In the genomic region with DNA sequence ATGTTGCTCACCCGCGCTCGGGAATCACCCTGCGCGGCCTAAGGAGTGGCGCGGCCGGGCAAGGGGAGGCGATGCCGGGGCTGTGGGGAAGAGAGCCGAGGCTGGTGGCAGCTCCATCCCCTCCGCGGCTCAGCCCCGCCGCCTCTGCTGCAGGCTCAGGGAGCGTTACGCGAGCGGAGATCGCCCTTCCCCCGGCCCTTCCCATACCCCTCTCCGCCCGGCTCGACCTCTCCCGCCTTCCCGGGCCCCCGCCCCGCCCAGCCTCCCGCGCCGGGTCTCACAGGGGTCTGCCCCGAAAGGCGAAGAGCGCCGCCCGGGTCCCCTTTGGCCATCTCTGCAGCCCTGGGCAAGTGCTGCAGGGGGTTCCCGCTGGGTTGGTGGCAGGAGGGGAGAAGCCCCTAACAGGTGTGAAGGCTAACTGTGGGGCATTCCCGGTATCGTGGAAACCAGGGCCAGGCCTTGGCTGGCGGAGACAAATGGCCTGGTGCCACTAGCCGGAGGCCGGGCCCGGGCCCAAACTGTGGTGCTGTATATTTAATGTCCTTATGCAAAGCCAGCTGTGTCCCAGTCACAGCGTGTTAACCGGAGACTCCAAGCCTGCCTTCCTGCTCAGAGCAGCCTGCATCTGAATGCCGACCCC, we compare ENCODE assay signal across 8 mouse cellular contexts. TPM values are rescaled to one million over a fixed set of nuclear protein-coding genes. Genes with fewer than 3 reads are reported as not detected.
A peak's percentile ranks its signal among the peaks of the same experiment; 100 is the strongest.
DNase-seq lines count a peak whose midpoint lies in the region; ATAC-seq lines count a peak whose summit lies in the region.

TSS of gene Tmem229a (minus strand) at position 352 of the 640 bp plus-strand sequence.

- H3K4me2 ChIP-seq in embryonic facial prominence, embryonic 11.5 days (ENCODE audit: low read depth, low read length): peak within 1 kb of the TSS; percentile 98
- peak within 1 kb of the TSS; percentile 99 for H3K4me2 ChIP-seq in kidney, embryonic 14.5 days (replicated peaks; ENCODE audit: low read depth, low read length)
- H3K4me2 ChIP-seq in limb, embryonic 12.5 days: peak within 1 kb of the TSS; percentile 96
- H3K4me2 ChIP-seq in neural tube, embryonic 12.5 days (replicated peaks): peak within 1 kb of the TSS; percentile 93

- WGBS in embryonic facial prominence, embryonic 11.5 days: 1% methylated on average over 38 of the region's 46 CpGs
- under 1% methylated on average over 44 of the region's 46 CpGs for WGBS in heart, embryonic 10.5 days
- WGBS in kidney, embryonic 14.5 days: 2% methylated on average over 33 of the region's 46 CpGs
- WGBS in limb, embryonic 12.5 days: 1% methylated on average over 35 of the region's 46 CpGs
- WGBS in neural tube, embryonic 12.5 days: under 1% methylated on average over 45 of the region's 46 CpGs

- H3K27me3 ChIP-seq in megakaryocyte, embryonic 14.5 days (replicated peaks): peaks cover 29% of the 10 kb centered on the region
- peaks cover 2% of the 10 kb centered on the region; the same call in 1 of the 2 replicates for H3K27me3 ChIP-seq in embryonic facial prominence, embryonic 11.5 days (ENCODE audit: control insufficient read depth, insufficient read depth, low read length)
- H3K27me3 ChIP-seq in heart, embryonic 10.5 days (ENCODE audit: insufficient read depth, poor library complexity, severe bottlenecking): peaks cover 15% of the 10 kb centered on the region
- no peaks in the 10 kb centered on the region for H3K27me3 ChIP-seq in kidney, embryonic 14.5 days (ENCODE audit: control insufficient read depth, insufficient read depth, low read length)
- peaks cover 24% of the 10 kb centered on the region for H3K27me3 ChIP-seq in limb, embryonic 12.5 days
- H3K27me3 ChIP-seq in neural tube, embryonic 12.5 days (replicated peaks): no peaks in the 10 kb centered on the region

- H3K9me3 ChIP-seq in megakaryocyte, embryonic 14.5 days: peaks cover 8% of the 10 kb centered on the region; the same call in 1 of the 2 replicates
- H3K9me3 ChIP-seq in embryonic facial prominence, embryonic 11.5 days (replicated peaks; ENCODE audit: control insufficient read depth, low read length): no peaks in the 10 kb centered on the region
- H3K9me3 ChIP-seq in heart, embryonic 10.5 days: no peaks in the 10 kb centered on the region
- no peaks in the 10 kb centered on the region for H3K9me3 ChIP-seq in kidney, embryonic 14.5 days (ENCODE audit: control insufficient read depth, low read length)
- H3K9me3 ChIP-seq in limb, embryonic 12.5 days: no peaks in the 10 kb centered on the region
- H3K9me3 ChIP-seq in neural tube, embryonic 12.5 days: no peaks in the 10 kb centered on the region

- DNase-seq in embryonic facial prominence, embryonic 11.5 days (ENCODE audit: low spot score): peak; percentile 54
- peak; percentile 75 for DNase-seq in heart, embryonic 10.5 days (ENCODE audit: low spot score)
- peak; percentile 20 to 61 for DNase-seq in urinary bladder, postnatal 4 days (ENCODE audit: low spot score in 2 of 2)

- no peaks in the 10 kb centered on the region for H3K36me3 ChIP-seq in megakaryocyte, embryonic 14.5 days (replicated peaks; ENCODE audit: low read length)
- no peaks in the 10 kb centered on the region for H3K36me3 ChIP-seq in embryonic facial prominence, embryonic 11.5 days (replicated peaks; ENCODE audit: control insufficient read depth, insufficient read depth, low read depth, low read length)
- H3K36me3 ChIP-seq in heart, embryonic 10.5 days: no peaks in the 10 kb centered on the region
- H3K36me3 ChIP-seq in kidney, embryonic 14.5 days (ENCODE audit: control insufficient read depth, insufficient read depth, low read length): no peaks in the 10 kb centered on the region
- H3K36me3 ChIP-seq in limb, embryonic 12.5 days: no peaks in the 10 kb centered on the region
- no peaks in the 10 kb centered on the region for H3K36me3 ChIP-seq in neural tube, embryonic 12.5 days

- peaks cover 14% of the 10 kb centered on the region for H3K4me1 ChIP-seq in megakaryocyte, embryonic 14.5 days
- H3K4me1 ChIP-seq in embryonic facial prominence, embryonic 11.5 days (ENCODE audit: control insufficient read depth, insufficient read depth, low read length): no peaks in the 10 kb centered on the region
- H3K4me1 ChIP-seq in heart, embryonic 10.5 days: peaks cover 17% of the 10 kb centered on the region
- no peaks in the 10 kb centered on the region for H3K4me1 ChIP-seq in kidney, embryonic 14.5 days (ENCODE audit: control insufficient read depth, insufficient read depth, low read length)
- no peaks in the 10 kb centered on the region for H3K4me1 ChIP-seq in limb, embryonic 12.5 days (replicated peaks)
- no peaks in the 10 kb centered on the region for H3K4me1 ChIP-seq in neural tube, embryonic 12.5 days

- H3K27ac ChIP-seq in embryonic facial prominence, embryonic 11.5 days (replicated peaks; ENCODE audit: low read depth, low read length): no peak within 1 kb of the TSS
- H3K27ac ChIP-seq in heart, embryonic 10.5 days: peak within 1 kb of the TSS; percentile 62
- peak within 1 kb of the TSS; percentile 62 for H3K27ac ChIP-seq in kidney, embryonic 14.5 days (ENCODE audit: low read depth, low read length)
- no peak within 1 kb of the TSS for H3K27ac ChIP-seq in limb, embryonic 12.5 days
- H3K27ac ChIP-seq in neural tube, embryonic 12.5 days: peak within 1 kb of the TSS; percentile 42; the same call in 1 of the 2 replicates

- no peak for ATAC-seq in megakaryocyte, adult 5-6 weeks (ENCODE audit: poor library complexity, severe bottlenecking)
- peak; percentile 91 for ATAC-seq in embryonic facial prominence, embryonic 11.5 days (replicated peaks; ENCODE audit: insufficient number of reproducible peaks, low FRiP score, low TSS enrichment, low read depth)
- peak; percentile 90 for ATAC-seq in kidney, embryonic 14.5 days (ENCODE audit: low FRiP score, low TSS enrichment)
- ATAC-seq in limb, embryonic 12.5 days (ENCODE audit: insufficient number of reproducible peaks, insufficient read depth, low FRiP score, low TSS enrichment, low read depth): peak; percentile 61
- peak; percentile 89 for ATAC-seq in neural tube, embryonic 12.5 days (ENCODE audit: low FRiP score, low read depth)

- peak within 1 kb of the TSS; percentile 78 for H3K4me3 ChIP-seq in megakaryocyte, embryonic 14.5 days (replicated peaks)
- peak within 1 kb of the TSS; percentile 58 for H3K4me3 ChIP-seq in embryonic facial prominence, embryonic 11.5 days (ENCODE audit: low read depth, low read length)
- peak within 1 kb of the TSS; percentile 75 for H3K4me3 ChIP-seq in heart, embryonic 10.5 days
- peak within 1 kb of the TSS; percentile 66 for H3K4me3 ChIP-seq in kidney, embryonic 14.5 days (ENCODE audit: low read length)
- H3K4me3 ChIP-seq in limb, embryonic 12.5 days (replicated peaks): peak within 1 kb of the TSS; percentile 59
- peak within 1 kb of the TSS; percentile 64 for H3K4me3 ChIP-seq in neural tube, embryonic 12.5 days

- peak within 1 kb of the TSS; percentile 67 for H3K9ac ChIP-seq in embryonic facial prominence, embryonic 11.5 days (replicated peaks; ENCODE audit: low read length)
- H3K9ac ChIP-seq in kidney, embryonic 14.5 days (ENCODE audit: low read depth, low read length): peak within 1 kb of the TSS; percentile 69
- H3K9ac ChIP-seq in limb, embryonic 12.5 days (replicated peaks): peak within 1 kb of the TSS; percentile 63
- peak within 1 kb of the TSS; percentile 81 for H3K9ac ChIP-seq in neural tube, embryonic 12.5 days

RNA-seq across cellular contexts. Expression of gene Tmem229a, which starts in this region (rescaled TPM):
- not detected in 2 replicates for polyA plus RNA-seq in megakaryocyte, embryonic 14.5 days (2012; ENCODE audit: insufficient read depth, low replicate concordance)
- total RNA-seq in megakaryocyte, adult 5-6 weeks (2015): 0.07 and 0.23 TPM in 2 replicates
- 0.49 TPM in 1 of 2 replicates, not detected in the other for total RNA-seq in megakaryocyte, adult 5-6 weeks (2017)
- 0.96 and 1.0 TPM in 2 replicates for polyA plus RNA-seq in embryonic facial prominence, embryonic 11.5 days (2014; fragmentation: Nextera tagmentation; extraction: Ambion mirVana)
- 0.14 and 0.21 TPM in 2 replicates for polyA plus RNA-seq in heart, embryonic 10.5 days (2016; fragmentation: Nextera tagmentation; extraction: Ambion mirVana)
- 7.1 and 10.8 TPM in 2 replicates for polyA plus RNA-seq in kidney, embryonic 14.5 days (2014; fragmentation: Nextera tagmentation; extraction: Ambion mirVana)
- polyA plus RNA-seq in limb, embryonic 12.5 days (2016; fragmentation: Nextera tagmentation; extraction: Ambion mirVana): 0.51 and 0.76 TPM in 2 replicates
- 2.0 and 2.8 TPM in 2 replicates for polyA plus RNA-seq in neural tube, embryonic 12.5 days (2016; fragmentation: Nextera tagmentation; extraction: Ambion mirVana)

Comparison
In these comparisons a context has a peak if more than half of its experiments do, and no peak if none do; other contexts are left out.
1. Peak in DNase-seq, H3K4me3 ChIP-seq and H3K27ac ChIP-seq in heart, embryonic 10.5 days; RNA of the gene not detected or under 1 TPM.
2. Peak in ATAC-seq, H3K4me3 ChIP-seq, H3K9ac ChIP-seq and H3K4me2 ChIP-seq in limb, embryonic 12.5 days; RNA of the gene not detected or under 1 TPM.
3. H3K27ac ChIP-seq: peak in kidney, embryonic 14.5 days (single experiment) and neural tube, embryonic 12.5 days (single experiment); none in embryonic facial prominence, embryonic 11.5 days (single experiment) and limb, embryonic 12.5 days (single experiment).
4. Peak in every context shown above with its lines, with median percentiles within 50 percentile points of each other: H3K4me3 ChIP-seq, DNase-seq, H3K4me2 ChIP-seq and H3K9ac ChIP-seq.